Mouse (Mus musculus): ENCODE measurements around the gene Mef2a.

DNA sequence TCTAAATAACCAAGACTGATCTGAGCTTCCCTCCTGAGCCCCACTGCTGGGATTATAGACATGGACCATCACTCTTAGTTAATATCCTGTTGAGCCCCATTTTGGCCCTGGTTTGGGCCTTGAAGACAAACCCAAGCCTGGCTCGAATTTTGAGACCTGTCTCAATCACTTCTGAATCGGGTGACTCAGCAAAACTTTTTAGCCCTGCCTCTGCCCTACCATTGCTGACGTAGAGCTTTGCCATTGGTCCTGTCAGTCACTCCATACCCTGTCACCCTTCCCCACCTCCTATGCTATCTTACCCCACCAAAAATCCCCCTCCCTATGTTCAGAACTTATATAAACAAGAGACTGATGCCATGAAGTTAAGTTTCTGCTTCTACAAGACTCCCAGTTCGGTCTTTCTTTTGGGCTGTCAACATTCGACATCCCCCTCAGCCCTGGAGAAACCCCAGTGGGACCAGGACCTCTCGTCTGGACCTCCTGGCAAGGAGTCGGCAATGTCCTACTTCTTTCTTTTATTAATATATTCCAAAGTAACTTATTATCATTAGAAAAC, 30.5 kb downstream of the Mef2a start:
- TF ChIP-seq CTCF (IDR thresholded peaks at IDR 0.05; ENCODE audit: borderline replicate concordance, insufficient read depth, low read length): no peak
- TF ChIP-seq POLR2A (IDR thresholded peaks at IDR 0.05; ENCODE audit: low read depth, low read length): no peak

All from embryonic fibroblast, embryonic 13.5 days (primary cell).